Mouse (Mus musculus) thymus, postnatal 25 days (tissue): ENCODE results near the gene Aebp1.
"Not testable (repeated sequence)": the region's sequence is repeated elsewhere in the genome, so short reads cannot be mapped to it uniquely, and the experiment has no call there.

Experiments
- DNase-seq: peaks from one replicate; pipeline ENCODE4 v3.0.0; 2022

Gene Aebp1

GRCm38 (mm10) chr11:5856479-5857130 is 5.1 kb upstream of the Aebp1 start:
- no peak for DNase-seq

DNA sequence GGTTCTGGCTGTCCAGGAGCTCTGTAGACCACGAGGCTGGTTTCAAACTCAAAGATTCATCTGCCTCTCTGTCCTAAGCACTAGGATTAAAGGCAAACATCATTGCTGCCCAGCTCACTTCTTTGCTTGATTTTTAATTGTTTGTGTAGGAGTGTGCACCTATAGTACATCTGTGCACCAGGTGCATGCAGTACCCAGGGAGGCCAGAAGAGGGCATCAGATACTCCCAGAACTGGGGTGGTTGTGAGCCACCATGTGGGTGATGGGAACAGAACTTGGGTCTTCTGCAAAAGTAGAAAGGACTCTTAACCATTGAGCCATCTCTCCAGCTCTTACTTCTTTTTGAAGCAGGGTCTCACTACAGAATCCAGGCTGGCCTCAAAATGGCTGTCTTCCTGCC is 3.0 kb upstream of the Aebp1 start:
- no peak for DNase-seq

- no peak for DNase-seq
Measured at GRCm38 (mm10) chr11:5859883-5860550, 1.7 kb upstream of the Aebp1 start.

DNA sequence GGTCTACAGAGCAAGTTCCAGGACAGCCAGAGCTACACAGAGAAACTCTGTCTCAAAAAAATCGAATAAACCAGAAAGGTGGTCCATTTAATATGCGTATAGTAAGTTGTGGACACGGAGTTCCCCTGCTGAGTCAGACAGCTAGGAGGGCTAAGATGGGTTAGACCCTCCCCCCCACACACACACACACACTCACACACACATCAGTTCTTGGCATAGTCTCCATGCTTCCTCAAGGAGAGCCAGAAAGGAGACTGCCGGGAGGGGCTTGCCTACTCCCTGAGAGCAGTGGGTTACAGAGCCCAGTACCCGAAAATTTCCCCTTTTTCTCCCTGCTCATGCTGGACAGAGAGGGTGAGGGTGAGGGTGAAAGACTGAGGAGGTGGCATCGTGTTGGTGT is 1.1 kb upstream of the Aebp1 start:
- DNase-seq, result no peak

- DNase-seq, result no peak
Measured at GRCm38 (mm10) chr11:5862394-5863105, 803 bp downstream of the Aebp1 start.

DNA sequence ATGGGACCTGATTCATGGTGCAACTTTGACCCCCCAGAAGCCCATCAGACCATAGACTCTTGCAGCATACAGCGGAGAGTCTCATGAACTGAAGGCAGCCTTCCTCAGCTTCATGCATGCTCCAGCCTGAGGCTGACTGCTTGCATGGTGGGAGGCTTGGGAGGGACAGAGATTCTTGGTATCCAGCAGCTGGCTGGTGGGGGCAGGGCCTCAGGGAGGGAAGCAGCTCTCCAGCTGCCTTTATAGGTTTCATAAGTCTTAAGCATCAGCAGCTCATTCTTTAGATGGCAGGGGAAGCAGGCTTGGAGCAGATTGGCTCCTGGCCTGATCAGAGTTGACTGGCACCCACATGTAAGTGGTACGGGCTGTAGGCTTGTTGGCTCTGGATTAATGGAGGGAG is 5.4 kb downstream of the Aebp1 start:
- DNase-seq, result no peak

GRCm38 (mm10) chr11:5868324-5868723 is 6.6 kb downstream of the Aebp1 start:
- no peak for DNase-seq

DNA sequence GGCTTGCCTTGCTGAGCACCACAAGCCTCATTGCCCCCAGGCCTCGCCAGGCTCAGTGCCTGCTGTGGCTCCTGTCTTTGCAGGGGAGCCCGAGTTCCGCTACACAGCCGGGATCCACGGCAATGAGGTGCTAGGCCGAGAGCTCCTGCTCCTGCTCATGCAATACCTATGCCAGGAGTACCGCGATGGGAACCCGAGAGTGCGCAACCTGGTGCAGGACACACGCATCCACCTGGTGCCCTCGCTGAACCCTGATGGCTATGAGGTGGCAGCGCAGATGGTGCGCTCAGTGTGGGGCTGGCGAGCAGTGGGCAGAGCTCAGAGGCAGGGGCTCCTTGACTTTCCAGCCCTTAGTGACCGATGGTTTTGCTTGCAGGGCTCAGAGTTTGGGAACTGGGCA is 7.6 kb downstream of the Aebp1 start:
- no peak for DNase-seq

GRCm38 (mm10) chr11:5870069-5870468 is 8.3 kb downstream of the Aebp1 start:
- DNase-seq, result no peak

DNA sequence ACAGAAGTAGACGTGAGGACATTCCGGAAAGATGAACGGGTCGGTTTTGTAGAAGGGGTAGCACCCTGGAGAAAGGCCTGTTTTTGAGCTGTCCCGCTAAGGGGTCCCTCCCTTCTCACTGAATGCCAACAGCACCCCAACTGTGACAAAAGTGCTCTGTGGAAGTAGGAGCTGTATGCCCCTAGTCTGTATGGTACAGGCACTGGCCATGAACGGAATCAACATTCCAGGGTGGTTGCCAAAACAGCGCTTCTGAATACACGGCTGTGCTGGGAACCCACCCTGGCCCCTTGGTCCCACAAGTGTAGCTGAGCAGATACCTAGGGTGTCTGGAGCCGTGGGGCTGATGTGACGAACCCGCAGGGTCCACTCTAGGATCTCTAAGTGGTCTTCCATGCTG is 11.0 kb downstream of the Aebp1 start:
- DNase-seq, result no peak

GRCm38 (mm10) chr11:5873192-5873591 is 11.4 kb downstream of the Aebp1 start:
- no peak for DNase-seq

DNA sequence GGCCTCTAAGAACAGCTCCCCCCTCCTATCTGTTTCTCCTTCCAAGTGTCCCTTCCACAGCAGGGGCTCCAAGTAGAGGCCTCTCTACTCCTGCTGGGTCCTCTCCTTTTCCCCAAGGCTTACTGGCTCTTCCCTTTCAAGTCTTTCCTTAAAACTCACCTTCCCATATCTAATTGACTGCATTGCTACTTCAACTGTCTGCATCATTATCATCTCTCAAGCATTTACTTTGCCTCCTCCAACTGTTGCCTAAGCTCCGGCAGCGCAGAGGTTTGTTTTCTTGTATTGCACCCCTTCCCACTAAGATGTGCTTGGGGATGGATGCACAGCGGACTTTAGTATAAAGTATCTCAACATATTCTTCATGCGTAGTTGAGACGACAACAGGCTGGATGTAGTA is 15.7 kb downstream of the Aebp1 start:
- no peak for DNase-seq

- peak; percentile 97 for DNase-seq
Measured at GRCm38 (mm10) chr11:5877921-5878526, 16.3 kb downstream of the Aebp1 start, which contains the start of gene Pold2. Gene Pold2 (minus strand): TSS chr11:5878292.

GRCm38 (mm10) chr11:5878661-5879060 is 16.9 kb downstream of the Aebp1 start:
- no peak for DNase-seq

- peak; percentile 57 for DNase-seq
Measured at GRCm38 (mm10) chr11:5879905-5880304, 18.2 kb downstream of the Aebp1 start.

GRCm38 (mm10) chr11:5882518-5882917 is 20.8 kb downstream of the Aebp1 start:
- no peak for DNase-seq

DNA sequence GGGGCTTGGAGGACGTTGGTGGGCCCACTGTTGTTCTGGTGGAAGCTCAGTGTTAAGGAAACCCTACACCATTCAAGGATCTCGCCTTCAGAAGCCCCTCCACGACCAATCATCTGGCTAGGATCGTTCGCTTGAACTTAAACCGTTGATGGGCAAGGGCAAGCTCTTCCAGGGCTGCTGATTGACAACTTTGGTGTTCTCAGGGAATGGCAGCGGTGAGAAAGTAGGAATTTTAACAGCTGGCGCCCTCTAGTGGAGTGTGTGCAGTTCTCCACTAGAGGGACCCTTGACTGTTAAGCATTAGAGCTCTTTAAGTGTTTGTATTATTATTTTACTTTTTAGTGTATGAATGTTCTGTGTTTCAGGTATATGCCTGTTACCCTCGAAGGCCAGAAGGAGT is 24.4 kb downstream of the Aebp1 start:
- peak; percentile 52 for DNase-seq

DNA sequence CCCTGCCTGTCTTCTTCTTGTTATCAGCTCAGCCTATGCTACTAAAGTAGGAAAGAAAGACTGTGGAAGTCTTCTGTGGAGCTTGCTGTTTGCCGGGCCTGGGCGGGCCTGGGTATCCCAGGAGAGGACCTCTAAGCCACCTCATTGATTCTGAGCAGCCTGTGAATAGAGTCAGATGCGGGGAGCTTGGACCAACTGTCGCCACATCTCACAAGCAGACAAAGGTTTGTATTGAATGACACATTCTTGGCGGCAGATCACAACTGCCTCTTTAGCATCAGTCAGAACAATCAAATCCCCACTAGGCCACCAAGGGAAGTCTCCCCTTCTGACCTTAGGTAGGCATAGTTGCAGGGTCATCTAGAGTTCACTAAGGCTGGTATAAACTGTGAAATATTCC is 25.5 kb downstream of the Aebp1 start:
- no peak for DNase-seq

DNA sequence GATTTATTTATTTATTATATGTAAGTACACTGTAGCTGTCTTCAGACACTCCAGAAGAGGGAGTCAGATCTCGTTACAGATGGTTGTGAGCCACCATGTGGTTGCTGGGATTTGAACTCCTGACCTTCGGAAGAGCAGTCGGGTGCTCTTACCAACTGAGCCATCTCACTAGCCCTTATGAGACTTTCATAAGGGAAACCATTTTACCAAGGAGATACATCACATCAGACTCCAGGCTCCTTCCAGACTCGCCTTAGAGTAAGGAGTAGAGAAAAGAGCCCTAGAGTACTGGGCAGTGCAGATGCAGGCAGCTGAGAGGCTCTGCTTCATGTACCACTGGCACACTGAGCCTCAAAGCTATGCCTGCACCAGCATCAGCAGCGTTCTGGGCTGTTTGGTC is 26.8 kb downstream of the Aebp1 start:
- DNase-seq, result not testable (repeated sequence)

DNA sequence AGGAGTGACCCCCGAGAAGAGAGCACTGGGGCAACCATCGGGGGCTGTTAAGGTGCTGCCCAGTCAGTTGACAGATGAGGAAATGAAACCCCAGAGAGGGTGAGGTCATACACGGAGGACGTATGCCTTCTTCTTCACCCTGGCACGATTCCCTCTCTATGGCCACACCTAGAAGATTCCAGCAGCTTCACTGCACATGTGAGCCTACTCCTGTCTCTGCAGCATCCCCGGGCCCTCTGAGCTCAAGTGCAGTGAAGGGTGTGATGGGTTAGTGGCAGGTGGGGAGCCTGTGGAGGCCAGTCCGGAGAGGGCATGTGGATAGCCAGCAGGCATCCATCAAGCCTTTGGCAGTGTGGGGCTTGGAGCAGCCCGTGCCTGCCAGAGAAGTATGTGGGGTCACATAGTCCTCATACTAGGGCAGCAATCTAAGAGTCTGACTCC is 30.4 kb downstream of the Aebp1 start:
- no peak for DNase-seq

GRCm38 (mm10) chr11:5892810-5893368 is 31.1 kb downstream of the Aebp1 start:
- no peak for DNase-seq

- no peak for DNase-seq
Measured at GRCm38 (mm10) chr11:5893807-5894206, 32.1 kb downstream of the Aebp1 start.

DNA sequence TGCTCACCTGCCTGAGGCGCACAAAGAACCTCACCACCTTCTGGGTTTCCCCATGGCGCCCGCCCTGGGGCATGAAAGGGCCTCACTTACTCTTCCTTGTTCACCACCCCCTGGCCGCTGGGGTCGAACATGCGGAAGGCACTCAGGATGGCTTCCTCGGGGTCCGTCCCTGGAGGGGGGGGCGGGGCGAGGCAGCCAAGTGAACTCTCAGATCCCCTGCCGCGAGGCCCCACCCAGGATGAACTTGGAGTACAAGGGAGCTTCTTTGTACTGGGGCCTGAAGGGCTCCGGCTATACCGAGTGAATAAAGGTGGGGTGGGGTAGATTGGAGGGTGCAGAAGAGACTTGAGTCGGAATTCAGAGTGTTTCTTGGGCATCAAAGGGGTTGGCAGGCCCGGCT is 35.5 kb downstream of the Aebp1 start:
- DNase-seq, result no peak
